Mouse (Mus musculus): ENCODE measurements around the gene Cebpa.
A peak's percentile ranks its signal among the peaks of the same experiment; 100 is the strongest.

DNA sequence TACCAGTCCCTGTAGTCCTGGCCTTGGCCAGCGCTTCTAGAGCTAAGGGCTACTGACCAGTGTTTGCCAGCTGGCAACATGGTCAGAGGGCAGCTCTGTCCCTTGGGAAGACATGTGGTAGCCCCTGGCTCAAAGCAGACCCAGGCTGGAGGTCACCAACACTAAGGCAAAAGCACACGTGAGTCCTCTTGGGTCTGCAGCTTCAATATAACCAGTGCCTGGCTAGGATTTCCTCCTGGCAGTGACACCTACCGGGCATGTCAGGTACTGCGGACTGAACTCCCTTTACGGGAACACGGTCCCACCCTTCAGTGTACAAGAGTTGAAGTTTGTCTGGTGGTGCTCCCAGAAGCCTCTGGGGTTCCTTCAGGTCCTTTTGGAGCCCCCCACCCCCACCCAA lies 50.2 kb downstream of the Cebpa start:
- TF ChIP-seq EP300 (IDR thresholded peaks at IDR 0.05; ENCODE audit: low read depth) (no peak), CTCF (IDR thresholded peaks at IDR 0.05; ENCODE audit: low read depth) (peak; percentile 96)

All from heart, postnatal 0 days (tissue).